Mouse (Mus musculus): ENCODE measurements at regions not wholly inside any gene's neighbourhood (a gene's known extent, or its start where the extent isn't known, plus 50 kb on each side); places are given as distances from the start of the nearest gene placed in this dataset.
A peak's percentile ranks its signal among the peaks of the same experiment; 100 is the strongest.

DNA sequence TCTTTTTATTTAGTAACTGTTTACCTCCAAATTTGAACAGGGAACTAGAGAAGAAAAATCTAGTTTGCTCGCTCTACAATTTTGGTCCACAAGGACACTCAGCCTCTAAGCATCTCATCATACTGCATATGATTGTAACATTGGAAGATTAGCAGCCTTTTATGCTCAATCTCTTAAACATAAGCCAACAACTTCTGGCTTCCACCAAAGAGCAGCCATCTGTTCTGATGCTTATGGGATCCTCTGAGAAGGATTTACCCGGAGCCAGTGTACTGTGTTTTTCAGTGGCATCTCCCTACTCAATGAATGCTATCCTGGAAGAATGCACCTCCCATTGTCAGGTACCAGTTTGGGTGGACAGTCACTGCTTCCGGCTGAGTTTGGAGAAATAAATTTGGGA is 267.0 kb upstream of the Tmem132c start:
- DNase-seq, result no peak

DNA sequence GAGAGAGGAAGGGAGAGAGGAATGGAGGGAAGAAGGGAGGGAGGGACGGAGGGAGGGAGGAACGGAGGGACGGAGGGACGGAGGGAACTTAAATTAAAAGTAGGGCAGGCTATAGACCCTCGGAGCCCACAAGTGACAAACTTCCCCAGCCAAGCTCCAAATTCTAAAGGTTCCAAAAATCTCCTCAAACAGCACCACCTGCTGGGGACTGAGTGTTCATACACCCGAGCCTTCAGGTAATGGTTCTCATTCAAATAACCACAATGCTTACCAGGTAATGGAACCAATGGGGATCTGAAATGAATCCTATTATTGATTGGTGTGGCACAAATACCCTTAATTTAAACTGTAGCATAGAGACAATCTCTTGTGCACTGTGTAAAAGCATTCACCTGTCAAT is 246.0 kb upstream of the Tmem132c start:
- DNase-seq, result no peak

DNA sequence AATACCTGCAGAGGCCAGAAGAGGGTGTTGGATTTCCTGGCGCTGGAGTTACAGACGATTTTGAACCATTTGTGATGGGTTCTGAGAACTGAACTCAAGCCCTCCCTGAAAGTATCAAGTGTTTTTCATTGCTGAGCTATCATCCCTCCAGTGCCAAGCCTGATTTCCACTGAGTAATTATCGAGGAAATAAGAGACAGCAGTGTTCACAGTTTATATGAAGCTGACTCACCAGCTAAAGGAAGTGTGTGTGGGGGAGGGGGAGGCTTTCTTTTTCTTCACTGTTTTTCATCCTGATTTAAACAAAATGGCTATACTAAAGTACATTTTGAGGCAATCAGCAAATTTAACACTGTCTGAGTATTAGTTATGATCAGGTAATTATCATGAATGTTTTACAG is 227.4 kb upstream of the Tmem132c start:
- DNase-seq, result no peak

DNA sequence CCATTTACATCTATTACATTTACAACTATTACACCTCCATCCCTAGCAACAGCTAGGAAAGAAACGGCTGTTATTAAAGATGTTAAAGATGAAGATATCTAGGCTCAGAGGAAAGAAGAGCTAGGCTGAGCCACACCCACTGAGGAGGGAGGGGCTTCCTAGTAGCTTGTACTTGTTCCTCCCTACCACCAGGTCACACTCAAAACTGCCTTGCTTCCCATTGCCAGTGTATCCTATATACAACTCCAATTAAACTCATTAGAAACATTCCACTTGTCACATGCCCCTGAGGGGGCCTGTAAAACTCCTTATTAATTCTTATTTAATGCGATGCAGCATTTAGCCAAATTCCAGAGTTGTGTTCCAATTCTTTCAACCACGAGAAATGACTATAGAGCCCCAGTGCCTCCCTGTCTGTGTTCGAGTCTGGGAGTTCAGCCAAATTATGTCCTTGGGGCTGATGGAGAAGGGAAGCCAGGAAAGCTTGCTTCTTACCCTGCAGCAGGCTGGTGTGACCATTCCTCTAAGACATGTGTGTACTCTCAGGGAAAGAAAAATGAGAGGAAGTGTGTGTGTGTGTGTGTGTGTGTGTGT is 225.0 kb upstream of the Tmem132c start:
- peak; percentile 12 for DNase-seq

DNA sequence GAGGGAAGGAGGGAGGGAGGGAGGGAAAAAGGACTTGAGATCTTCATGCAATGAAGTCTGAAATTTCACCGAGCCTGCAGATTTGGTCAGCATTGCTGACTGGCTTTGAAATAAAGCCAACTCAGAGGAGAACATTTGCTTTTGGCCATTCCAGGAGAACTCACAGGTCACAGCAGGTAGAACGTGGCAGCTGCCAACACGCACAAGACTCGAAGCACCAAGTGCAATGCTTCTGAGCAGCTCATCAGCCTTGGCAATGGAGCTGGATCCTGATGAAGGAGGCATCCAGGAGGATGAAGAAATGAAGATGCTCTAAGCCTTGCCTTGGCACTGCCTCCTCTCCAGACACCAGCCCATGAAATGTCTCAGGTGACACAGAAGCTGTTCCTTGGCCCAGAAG is 223.6 kb upstream of the Tmem132c start:
- peak; percentile 3 for DNase-seq

DNA sequence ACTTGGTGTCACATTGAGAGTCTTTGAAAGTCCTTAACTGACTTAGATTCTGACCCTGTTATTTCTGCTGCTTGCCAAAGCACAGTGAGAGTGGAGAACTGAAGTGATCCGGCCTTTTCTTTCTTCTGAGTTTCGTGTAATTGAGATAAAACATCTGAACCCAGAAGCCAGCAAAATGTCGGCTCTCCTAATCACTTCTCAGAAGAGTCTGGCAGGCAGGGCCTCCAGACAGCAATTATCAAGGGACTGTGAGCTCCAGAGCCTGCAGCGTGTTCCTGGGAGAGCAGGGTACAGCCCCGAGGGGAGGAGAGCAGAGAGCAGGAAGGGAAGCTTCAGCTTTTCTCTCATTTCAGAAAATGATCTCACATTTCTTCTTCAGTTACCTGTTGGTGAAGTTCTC is 205.1 kb upstream of the Tmem132c start:
- no peak for DNase-seq

DNA sequence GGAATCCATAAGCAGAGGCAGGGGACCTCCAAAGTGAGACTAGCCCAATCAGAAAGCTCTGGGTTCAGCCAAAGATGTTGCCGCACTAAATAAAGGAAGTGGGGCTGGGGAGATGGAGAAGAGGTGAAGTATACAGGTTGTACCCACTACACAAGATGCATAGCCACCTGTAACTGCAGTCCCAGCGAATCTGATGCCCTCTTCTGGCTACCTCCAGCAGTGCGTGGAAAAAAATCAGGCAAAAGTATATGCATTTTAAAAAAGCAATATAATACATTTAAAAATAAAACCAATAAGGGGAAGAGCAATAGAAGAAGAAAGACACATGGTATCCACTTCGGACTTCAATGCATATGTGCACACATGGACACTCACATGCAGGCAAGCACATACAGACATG is 183.8 kb upstream of the Tmem132c start:
- DNase-seq, result no peak

DNA sequence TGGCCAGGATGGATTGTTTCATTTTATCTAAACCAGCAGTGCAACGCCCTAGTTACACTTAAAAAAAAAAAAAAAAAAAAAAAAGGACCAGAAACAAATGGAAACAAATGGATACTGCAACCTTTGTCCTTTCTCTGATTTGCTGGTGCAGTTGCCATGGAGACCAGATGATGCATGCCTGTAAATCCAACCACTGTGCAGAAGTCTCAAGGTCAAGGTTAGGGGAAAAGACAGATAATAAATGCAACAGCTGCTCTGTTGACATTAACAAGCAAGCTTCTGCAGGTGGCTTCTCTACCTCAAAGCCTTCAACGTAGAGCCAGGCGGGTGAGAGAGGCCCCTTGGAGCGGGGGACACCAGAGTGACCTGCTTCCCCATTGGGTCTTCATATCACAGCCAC is 167.3 kb upstream of the Tmem132c start:
- no peak for DNase-seq

All from kidney, adult 11 months (tissue).